Mouse (Mus musculus): ENCODE data around the gene Tmem199.
"Not testable (repeated sequence)": the region's sequence is repeated elsewhere in the genome, so short reads cannot be mapped to it uniquely, and the experiment has no call there.

Gene Tmem199

GRCm38 (mm10) chr11:78512025-78512957 lies at the start of gene Tmem199, which contains the start of gene Poldip2:
Tmem199 (minus strand) TSS chr11:78512172.
Poldip2 (plus strand) TSS chr11:78512193.
- DNase-seq (ENCODE audit: low spot score) = peak; percentile 84

GRCm38 (mm10) chr11:78560447-78560846 lies 48.5 kb upstream of the Tmem199 start:
- DNase-seq (ENCODE audit: low spot score) = no peak

- no peak for DNase-seq (ENCODE audit: low spot score)
Measured at GRCm38 (mm10) chr11:78557241-78557640, 45.3 kb upstream of the Tmem199 start.

DNA sequence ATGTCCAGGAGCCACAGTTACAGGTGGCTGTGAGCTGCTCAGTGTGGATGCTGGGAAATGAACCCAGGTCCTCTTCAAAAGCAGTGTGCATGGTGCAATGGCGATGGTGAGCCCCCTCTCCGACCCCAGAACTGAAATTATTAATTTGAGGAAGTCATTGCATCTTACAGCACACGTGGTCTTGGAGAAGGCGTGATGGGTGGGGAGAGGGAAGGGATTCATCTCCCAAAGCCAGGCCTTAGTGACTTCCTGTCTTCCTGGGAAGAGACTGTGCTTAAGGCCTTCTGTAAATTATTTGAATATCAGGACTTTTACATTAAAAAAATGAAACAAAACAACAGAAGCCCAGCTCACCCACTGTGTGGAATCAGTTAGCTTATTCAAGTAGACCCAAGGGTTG lies 44.1 kb upstream of the Tmem199 start:
- no peak for DNase-seq (ENCODE audit: low spot score)

GRCm38 (mm10) chr11:78555623-78556022 lies 43.7 kb upstream of the Tmem199 start:
- DNase-seq (ENCODE audit: low spot score) = peak; percentile 73

GRCm38 (mm10) chr11:78551059-78551398 lies 39.1 kb upstream of the Tmem199 start:
- no peak for DNase-seq (ENCODE audit: low spot score)

GRCm38 (mm10) chr11:78550168-78551058 lies 38.4 kb upstream of the Tmem199 start, which contains the start of gene Tmem97:
Tmem97 (minus strand) TSS chr11:78550777.
- DNase-seq (ENCODE audit: low spot score) = peak; percentile 95

DNA sequence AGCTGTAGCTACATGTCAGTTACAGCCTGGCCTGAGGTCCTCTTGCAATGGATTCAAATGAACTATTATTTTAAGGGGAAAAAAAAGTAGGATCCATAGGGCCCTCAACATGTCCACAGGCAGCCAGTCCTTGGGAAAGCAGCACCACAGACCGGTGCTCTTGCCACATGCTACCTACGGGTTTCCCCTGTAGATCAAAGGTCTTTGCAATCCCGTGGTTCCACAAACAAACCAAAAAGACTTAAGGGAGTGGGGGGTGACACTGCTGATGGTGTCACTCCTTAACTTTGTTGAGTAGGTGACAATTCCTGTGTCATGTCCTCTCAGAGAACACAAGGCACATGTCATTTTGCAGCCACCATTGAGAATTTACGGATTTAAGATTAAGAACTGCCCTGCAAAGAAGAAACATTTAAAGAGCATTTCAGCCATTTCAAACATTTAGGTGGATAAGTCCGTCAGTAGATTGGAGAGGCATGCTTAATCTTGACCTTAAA lies 37.6 kb upstream of the Tmem199 start:
- no peak for DNase-seq (ENCODE audit: low spot score)

- no peak for DNase-seq (ENCODE audit: low spot score)
Measured at GRCm38 (mm10) chr11:78547718-78548460, 35.9 kb upstream of the Tmem199 start.

- DNase-seq (ENCODE audit: low spot score) = no peak
Measured at GRCm38 (mm10) chr11:78545181-78545580, 33.2 kb upstream of the Tmem199 start.

- DNase-seq (ENCODE audit: low spot score) = no peak
Measured at GRCm38 (mm10) chr11:78544449-78545111, 32.6 kb upstream of the Tmem199 start.

GRCm38 (mm10) chr11:78540358-78540757 lies 28.4 kb upstream of the Tmem199 start:
- DNase-seq (ENCODE audit: low spot score) = no peak

- DNase-seq (ENCODE audit: low spot score) = no peak
Measured at GRCm38 (mm10) chr11:78536690-78537084, 24.7 kb upstream of the Tmem199 start.

DNA sequence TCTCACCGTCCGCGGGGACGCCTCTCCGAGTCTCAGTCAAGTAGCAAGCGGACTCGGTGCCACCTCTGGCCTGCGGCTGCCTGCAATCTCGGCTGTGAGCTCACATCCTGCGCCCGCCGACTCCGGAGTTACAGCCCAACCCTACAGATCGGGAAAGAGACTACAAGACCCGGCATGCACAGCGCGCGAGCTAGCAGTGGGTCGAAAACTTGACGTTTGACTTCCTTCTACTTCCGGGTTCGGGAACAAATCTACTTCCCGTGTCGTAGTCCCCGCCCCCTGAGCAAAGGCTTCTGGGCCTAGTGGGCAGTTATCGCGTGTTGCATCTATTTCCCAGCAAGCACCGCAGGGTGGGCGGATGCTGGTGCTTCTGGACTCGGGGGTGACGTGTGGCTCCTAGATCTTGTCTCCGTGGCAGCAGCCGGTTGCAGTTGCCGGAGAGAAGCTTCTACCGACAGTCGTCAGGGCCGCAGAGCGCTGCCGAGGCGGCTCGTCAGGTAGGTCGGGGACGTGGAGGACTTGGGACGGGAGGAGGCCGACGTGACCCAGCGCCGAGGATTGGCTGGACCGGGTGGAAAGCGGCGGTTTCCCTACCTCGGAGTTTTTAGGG lies 24.2 kb upstream of the Tmem199 start, which contains the start of the genes Tnfaip1 and Ift20:
Tnfaip1 (minus strand) TSS at position 253 of the 610 bp plus-strand sequence.
Ift20 (plus strand) TSS at position 282 of the 610 bp plus-strand sequence.
- peak; percentile 98 for DNase-seq (ENCODE audit: low spot score)

- no peak for DNase-seq (ENCODE audit: low spot score)
Measured at GRCm38 (mm10) chr11:78535376-78536079, 23.6 kb upstream of the Tmem199 start.

- no peak for DNase-seq (ENCODE audit: low spot score)
Measured at GRCm38 (mm10) chr11:78534516-78534915, 22.5 kb upstream of the Tmem199 start.

DNA sequence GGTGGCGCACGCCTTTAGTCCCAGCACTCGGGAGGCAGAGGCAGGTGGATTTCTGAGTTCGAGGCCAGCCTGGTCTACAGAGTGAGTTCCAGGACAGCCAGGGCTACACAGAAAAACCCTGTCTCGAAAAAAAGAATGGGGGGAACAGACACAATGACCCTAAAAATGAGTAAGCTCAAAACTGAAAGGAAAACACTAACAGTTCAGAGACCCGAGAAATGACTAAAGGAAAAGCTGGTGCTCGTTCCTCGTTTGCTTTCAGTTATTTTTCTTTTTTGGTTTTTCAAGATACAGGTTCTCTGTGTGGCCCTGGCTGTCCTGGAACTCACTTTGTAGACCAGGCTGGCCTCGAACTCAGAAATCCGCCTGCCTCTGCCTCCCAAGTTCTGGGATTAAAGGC lies 19.5 kb upstream of the Tmem199 start:
- DNase-seq (ENCODE audit: low spot score) = not testable (repeated sequence)

GRCm38 (mm10) chr11:78531046-78531445 lies 19.1 kb upstream of the Tmem199 start:
- no peak for DNase-seq (ENCODE audit: low spot score)

DNA sequence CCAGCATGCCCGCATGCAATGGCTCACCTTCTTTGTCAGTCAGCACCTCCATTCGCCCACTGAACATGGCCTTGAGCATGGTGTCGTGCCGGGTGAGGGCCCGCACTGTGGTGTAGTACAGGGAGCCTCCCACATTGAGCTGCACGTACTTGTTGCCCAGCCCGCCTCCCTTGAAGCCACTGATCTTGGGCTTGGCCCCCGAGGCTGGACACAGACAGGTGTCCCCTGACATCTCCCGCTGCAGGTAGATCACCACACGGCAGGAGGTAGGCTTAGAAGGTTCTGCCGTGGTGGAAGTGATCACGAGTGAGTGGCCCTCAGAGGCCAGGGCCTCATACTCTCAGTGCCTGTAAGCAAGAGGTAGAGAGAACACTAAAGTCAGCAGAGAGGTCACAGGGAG lies 18.0 kb upstream of the Tmem199 start:
- DNase-seq (ENCODE audit: low spot score) = no peak

GRCm38 (mm10) chr11:78528714-78529113 lies 16.7 kb upstream of the Tmem199 start:
- no peak for DNase-seq (ENCODE audit: low spot score)
